Mouse (Mus musculus) liver, embryonic 16.5 days (tissue): ENCODE data around the gene Enkd1. TPM values are rescaled to one million over a fixed set of nuclear protein-coding genes. Genes with fewer than 3 reads are reported as not detected.

ENCODE experiments used
- ATAC-seq: fragments of 200-750 bp; cut with Nextera tagmentation; 2 replicates; pipeline ENCODE4 v1.8.0; 2017; ENCODE audit warnings: low read depth, mild to moderate bottlenecking, moderate number of reproducible peaks, moderate library complexity
- H3K27ac ChIP-seq: fragments of 300-500 bp; sonication (generic); 2 replicates; pipeline ENCODE4 v1.5.1; 2014; ENCODE audit warnings: mild to moderate bottlenecking, low read length
- H3K27me3 ChIP-seq: fragments of 300-500 bp; sonication (generic); 2 replicates; pipeline ENCODE4 v1.6.1; 2014; ENCODE audit warnings: low read depth, low read length, mixed read lengths; ENCODE audit not compliant: control insufficient read depth, insufficient read depth
- H3K36me3 ChIP-seq: fragments of 300-500 bp; sonication (generic); 2 replicates; pipeline ENCODE4 v1.6.1; 2014; ENCODE audit warnings: mild to moderate bottlenecking; ENCODE audit not compliant: control insufficient read depth, insufficient read depth
- H3K4me1 ChIP-seq: fragments of 300-500 bp; sonication (generic); 2 replicates; pipeline ENCODE4 v1.6.1; 2014; ENCODE audit warnings: low read depth, low read length, mixed read lengths; ENCODE audit not compliant: control insufficient read depth
- H3K4me2 ChIP-seq: fragments of 300-500 bp; sonication (generic); 2 replicates; pipeline ENCODE4 v1.6.1; 2014; ENCODE audit warnings: low read depth, low read length, mixed read lengths
- H3K4me3 ChIP-seq: fragments of 300-500 bp; sonication (generic); 2 replicates; pipeline ENCODE4 v1.5.1; 2014; ENCODE audit warnings: low read depth, mild to moderate bottlenecking, low read length
- H3K9ac ChIP-seq: fragments of 300-500 bp; sonication (generic); 2 replicates; pipeline ENCODE4 v1.6.1; 2014; ENCODE audit warnings: low read depth, low read length
- H3K9me3 ChIP-seq: fragments of 300-500 bp; sonication (generic); replicated peaks from 2 replicates; pipeline ENCODE4 v1.6.1; 2016; ENCODE audit warnings: low read length; ENCODE audit not compliant: control insufficient read depth
- WGBS: fragments of 180-500 bp; shearing (Covaris S2); extraction: QIAGEN DNeasy Blood & Tissue Kit; methylation state at CpG from one replicate; pipeline ENCODE4 v1.1.7; 2014; ENCODE audit not compliant: insufficient replicate concordance; 5-methylcytosine and 5-hydroxymethylcytosine counted together
- polyA plus RNA-seq: library from polyadenylated mRNA; unstranded; fragments of >200 nt; fragmentation: Nextera tagmentation; extraction: Ambion mirVana; gene quantifications from 2 replicates; pipeline ENCODE4 v1.2.1, GENCODE M21; 2015

The Enkd1 gene
- polyA plus RNA-seq, 1 experiment from 2014 or later, result 4.1 TPM

DNA sequence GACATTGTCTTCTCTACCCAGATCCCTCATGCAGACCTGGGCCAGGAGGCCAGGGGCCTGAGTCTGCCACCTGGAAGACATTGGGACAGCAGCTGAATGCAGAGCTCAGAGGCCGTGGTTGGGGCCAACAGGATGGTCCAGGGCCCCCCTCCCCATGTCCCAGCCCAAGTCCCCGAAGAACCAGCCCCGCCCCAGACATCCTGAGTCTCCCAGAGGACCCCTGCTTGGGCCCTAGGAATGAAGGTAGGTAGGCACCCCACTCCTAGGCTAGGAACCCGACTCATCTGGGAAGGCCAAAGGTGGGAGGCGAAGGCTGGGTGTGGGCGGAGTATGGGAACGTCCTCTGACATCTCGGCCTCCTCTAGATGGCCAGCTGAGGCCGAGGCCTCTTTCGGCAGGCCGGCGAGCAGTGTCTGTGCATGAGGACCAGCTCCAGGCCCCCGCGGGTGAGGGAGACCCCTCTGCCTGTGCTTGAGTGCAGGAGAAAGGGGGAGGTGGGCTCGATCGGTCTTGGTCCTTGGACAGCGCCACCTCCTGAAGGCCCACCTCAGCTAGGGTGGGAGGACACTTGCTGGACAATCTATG is 10.7 kb downstream of the Enkd1 start:
- H3K36me3 ChIP-seq, result peaks cover 12% of the 10 kb centered on the region; the same call in 1 of the 2 replicates
- no peak overlapping the region for H3K4me3 ChIP-seq
- H3K27me3 ChIP-seq, result peaks cover 5% of the 10 kb centered on the region; the same call in 1 of the 2 replicates
- no peak overlapping the region for H3K9ac ChIP-seq
- no peak overlapping the region for H3K27ac ChIP-seq
- peaks cover 28% of the 10 kb centered on the region for H3K4me1 ChIP-seq
- H3K9me3 ChIP-seq, result no peaks in the 10 kb centered on the region
- no peak for ATAC-seq
- 87% methylated on average over 17 of the region's 17 CpGs for WGBS
- H3K4me2 ChIP-seq, result no peak overlapping the region

DNA sequence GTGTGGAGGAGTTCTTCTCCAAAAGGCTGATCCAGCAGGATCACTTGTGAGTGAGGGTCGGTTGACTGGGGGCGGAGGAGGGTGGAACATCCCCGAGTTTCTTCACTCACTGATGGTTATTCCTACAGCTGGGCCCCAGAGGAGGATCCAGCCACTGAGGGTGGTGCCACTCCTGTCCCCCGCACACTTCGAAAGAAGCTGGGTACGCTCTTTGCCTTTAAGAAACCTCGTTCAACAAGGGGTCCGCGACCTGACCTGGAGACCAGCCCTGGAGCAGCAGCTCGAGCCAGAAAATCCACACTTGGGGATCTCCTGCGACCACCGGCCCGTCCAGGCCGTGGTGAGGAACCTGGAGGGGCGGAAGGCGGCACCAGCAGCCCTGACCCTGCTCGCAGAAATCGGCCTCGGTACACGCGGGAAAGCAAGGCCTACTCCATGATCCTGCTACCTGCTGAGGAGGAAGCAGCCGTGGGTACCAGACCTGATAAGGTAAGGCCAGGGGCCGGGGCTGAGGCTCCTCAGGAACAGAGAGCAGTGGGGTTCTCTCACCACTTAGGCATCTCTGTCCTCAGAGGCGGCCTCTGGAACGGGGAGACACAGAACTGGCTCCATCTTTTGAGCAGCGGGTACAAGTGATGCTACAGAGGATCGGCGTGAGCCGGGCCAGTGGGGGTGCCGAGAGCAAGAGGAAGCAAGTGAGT is 12.8 kb downstream of the Enkd1 start:
- Histone ChIP-seq H3K9ac (no peak overlapping the region), H3K4me2 (no peak overlapping the region), H3K4me1 (peaks cover 15% of the 10 kb centered on the region), H3K9me3 (no peaks in the 10 kb centered on the region), H3K27ac (no peak overlapping the region), H3K4me3 (no peak overlapping the region), H3K36me3 (peaks cover 12% of the 10 kb centered on the region; the same call in 1 of the 2 replicates), H3K27me3 (peaks cover 5% of the 10 kb centered on the region; the same call in 1 of the 2 replicates)
- 76% methylated on average over 30 of the region's 30 CpGs for WGBS
- no peak for ATAC-seq

GRCm38 (mm10) chr8:105694051-105694799 is 13.8 kb downstream of the Enkd1 start:
- 0 out of 2 replicates have a peak, but pooled peaks have one; percentile 7 for ATAC-seq
- Histone ChIP-seq H3K9ac (no peak overlapping the region), H3K36me3 (peaks cover 12% of the 10 kb centered on the region; the same call in 1 of the 2 replicates)

GRCm38 (mm10) chr8:105693648-105694047 is 14.4 kb downstream of the Enkd1 start:
- Histone ChIP-seq H3K27me3 (peaks cover 5% of the 10 kb centered on the region; the same call in 1 of the 2 replicates), H3K36me3 (peaks cover 12% of the 10 kb centered on the region; the same call in 1 of the 2 replicates), H3K27ac (no peak overlapping the region), H3K4me3 (peak overlapping the region; percentile 44), H3K4me2 (peak overlapping the region; percentile 76), H3K4me1 (peaks cover 10% of the 10 kb centered on the region), H3K9me3 (no peaks in the 10 kb centered on the region), H3K9ac (no peak overlapping the region)
- 10% methylated on average over 28 of the region's 30 CpGs for WGBS
- peak; percentile 52 for ATAC-seq

More at GRCm38 (mm10) chr8:105694051-105694799, 13.8 kb downstream of the Enkd1 start:
- Histone ChIP-seq H3K4me1 (peaks cover 10% of the 10 kb centered on the region), H3K9me3 (no peaks in the 10 kb centered on the region), H3K4me2 (peak overlapping the region; percentile 76), H3K27me3 (peaks cover 5% of the 10 kb centered on the region; the same call in 1 of the 2 replicates), H3K27ac (no peak overlapping the region), H3K4me3 (peak overlapping the region; percentile 44)
- 33% methylated on average over 40 of the region's 40 CpGs for WGBS

DNA sequence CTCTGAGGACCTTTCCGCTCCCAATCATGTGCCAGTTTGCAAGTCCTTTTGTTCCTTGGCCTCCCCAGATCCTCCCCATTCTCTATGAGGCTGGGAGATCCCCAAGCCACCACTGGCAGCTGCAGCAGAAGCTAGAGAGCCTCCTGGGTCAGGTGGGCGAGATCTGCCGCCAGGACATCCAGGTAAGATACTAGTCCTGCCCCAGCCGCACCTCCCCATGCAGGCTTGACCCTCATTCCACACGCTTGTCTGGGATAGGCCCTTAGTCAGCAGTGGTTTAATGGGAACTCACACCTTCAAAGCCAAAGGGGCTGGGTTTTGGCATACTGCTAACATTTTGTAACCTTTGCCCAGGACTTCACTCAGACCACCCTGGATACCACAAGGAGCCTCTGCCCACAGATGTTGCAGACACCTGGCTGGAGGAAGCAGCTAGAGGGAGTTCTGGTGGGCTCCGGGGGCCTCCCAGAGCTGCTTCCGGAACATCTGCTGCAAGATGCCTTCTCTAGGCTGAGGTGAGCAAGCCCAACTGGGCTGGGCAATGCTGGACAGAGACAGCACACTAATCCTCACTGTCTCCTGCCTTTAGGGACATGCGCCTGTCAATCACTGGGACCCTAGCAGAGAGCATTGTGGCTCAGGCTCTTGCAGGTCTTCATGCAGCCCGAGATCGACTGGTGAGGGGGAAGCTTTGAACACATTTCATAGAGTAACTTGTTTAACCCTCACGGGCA is 15.4 kb downstream of the Enkd1 start:
- H3K4me3 ChIP-seq, result no peak overlapping the region
- H3K9ac ChIP-seq, result no peak overlapping the region
- H3K4me1 ChIP-seq, result peaks cover 10% of the 10 kb centered on the region
- WGBS, result 78% methylated on average over 11 of the region's 11 CpGs
- H3K36me3 ChIP-seq, result peaks cover 5% of the 10 kb centered on the region; the same call in 1 of the 2 replicates
- H3K9me3 ChIP-seq, result no peaks in the 10 kb centered on the region
- ATAC-seq, result no peak
- no peak overlapping the region for H3K27ac ChIP-seq
- H3K4me2 ChIP-seq, result no peak overlapping the region
- peaks cover 5% of the 10 kb centered on the region; the same call in 1 of the 2 replicates for H3K27me3 ChIP-seq

DNA sequence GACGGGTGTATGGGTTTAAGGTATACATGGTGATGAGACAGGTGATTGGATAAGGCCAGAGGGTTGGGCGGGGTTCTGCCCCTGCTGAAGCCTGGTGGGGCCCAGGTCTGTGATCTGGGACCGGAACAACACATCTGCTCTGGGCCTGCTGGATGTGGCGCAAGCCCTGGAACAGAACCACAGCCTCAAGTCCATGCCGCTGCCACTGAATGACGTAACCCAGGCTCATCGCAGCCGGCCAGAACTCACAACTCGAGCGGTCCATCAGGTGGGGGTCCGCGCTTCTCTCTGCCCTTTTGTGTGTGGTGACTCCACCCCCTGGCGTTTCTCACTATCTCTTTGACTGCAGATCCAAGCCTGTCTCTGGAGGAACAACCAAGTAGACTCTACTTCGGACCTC is 17.0 kb downstream of the Enkd1 start:
- no peak overlapping the region for H3K9ac ChIP-seq
- no peak overlapping the region for H3K27ac ChIP-seq
- no peak overlapping the region for H3K4me2 ChIP-seq
- ATAC-seq, result no peak
- peaks cover 10% of the 10 kb centered on the region for H3K4me1 ChIP-seq
- no peak overlapping the region for H3K4me3 ChIP-seq
- H3K27me3 ChIP-seq, result peaks cover 5% of the 10 kb centered on the region; the same call in 1 of the 2 replicates
- WGBS, result 70% methylated on average over 14 of the region's 14 CpGs
- H3K9me3 ChIP-seq, result no peaks in the 10 kb centered on the region
- no peaks in the 10 kb centered on the region for H3K36me3 ChIP-seq

GRCm38 (mm10) chr8:105689983-105690360 is 18.0 kb downstream of the Enkd1 start:
- Histone ChIP-seq H3K27me3 (peaks cover 5% of the 10 kb centered on the region; the same call in 1 of the 2 replicates), H3K36me3 (no peaks in the 10 kb centered on the region), H3K4me1 (peaks cover 10% of the 10 kb centered on the region), H3K9ac (no peak overlapping the region), H3K27ac (no peak overlapping the region), H3K9me3 (no peaks in the 10 kb centered on the region), H3K4me2 (no peak overlapping the region), H3K4me3 (no peak overlapping the region)
- WGBS, result 80% methylated on average over 9 of the region's 9 CpGs
- ATAC-seq, result no peak

DNA sequence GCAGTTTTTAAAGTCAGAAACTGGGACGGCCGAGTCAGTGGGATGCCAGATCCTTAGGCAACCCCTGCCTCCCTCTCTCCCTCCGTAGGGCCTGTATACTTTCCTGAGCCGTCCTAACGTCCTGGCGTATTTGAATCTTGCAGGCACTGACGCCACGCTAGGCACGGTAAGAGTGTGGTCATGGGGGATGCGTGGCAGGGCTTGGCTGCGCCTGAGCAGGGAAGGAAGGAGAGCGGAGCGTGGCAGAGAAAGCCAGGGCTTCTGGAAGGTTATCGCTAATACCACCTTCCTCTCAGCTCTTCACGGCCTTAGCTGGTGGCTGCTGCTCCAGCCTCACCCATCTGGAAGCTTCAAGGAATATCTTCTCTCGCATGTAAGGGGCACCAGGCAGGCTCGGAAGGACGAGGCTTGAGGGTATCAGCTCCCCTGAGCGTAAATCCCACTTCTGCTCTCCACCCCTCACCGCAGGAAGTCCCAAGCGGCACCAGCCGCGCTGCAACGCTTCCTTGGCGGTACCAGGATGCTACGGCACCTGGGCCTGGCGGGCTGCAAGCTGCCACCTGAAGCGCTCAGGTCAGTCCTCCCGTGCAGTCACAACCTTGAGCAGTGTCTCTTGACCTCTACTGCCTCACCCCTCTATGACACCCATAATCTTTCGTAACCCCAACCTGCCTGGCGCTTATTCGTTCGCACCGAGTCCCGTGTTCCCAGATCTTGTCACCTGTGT is 18.6 kb downstream of the Enkd1 start:
- 76% methylated on average over 35 of the region's 35 CpGs for WGBS
- no peak for ATAC-seq

More for the DNA sequence above, 18.6 kb downstream of the Enkd1 start:
- Histone ChIP-seq H3K4me2 (no peak overlapping the region), H3K9ac (no peak overlapping the region), H3K4me1 (peaks cover 8% of the 10 kb centered on the region), H3K36me3 (peaks cover 2% of the 10 kb centered on the region; the same call in 1 of the 2 replicates), H3K27ac (no peak overlapping the region), H3K27me3 (peaks cover 5% of the 10 kb centered on the region; the same call in 1 of the 2 replicates), H3K9me3 (no peaks in the 10 kb centered on the region), H3K4me3 (no peak overlapping the region)
